Mouse (Mus musculus) T-helper 2 cell (primary cell): ENCODE results near the gene Aff1.

ENCODE experiments used
- in situ Hi-C: fragments of 300-600 bp; cut with MboI, MseI; formaldehyde crosslinking; loops from one replicate; pipeline ENCODE4 v1.15.1; 2025; ENCODE audit warnings: high pct_unique_total_duplicates

The Aff1 gene

GRCm38 (mm10) chr5:103770447-103771222 lies 78.5 kb downstream of the Aff1 start:
- in situ Hi-C loops, result no loop called here

GRCm38 (mm10) chr5:103771380-103771779 lies 79.2 kb downstream of the Aff1 start:
- in situ Hi-C loops, result no loop called here

- in situ Hi-C loops, result no loop called here
Measured at GRCm38 (mm10) chr5:103772252-103772651, 80.1 kb downstream of the Aff1 start.

GRCm38 (mm10) chr5:103773100-103773552 lies 81.0 kb downstream of the Aff1 start:
- in situ Hi-C loops, result no loop called here

- in situ Hi-C loops, result no loop called here
Measured at GRCm38 (mm10) chr5:103774703-103775333, 82.6 kb downstream of the Aff1 start.

GRCm38 (mm10) chr5:103775429-103775828 lies 83.3 kb downstream of the Aff1 start:
- in situ Hi-C loops, result no loop called here

- in situ Hi-C loops, result no loop called here
Measured at GRCm38 (mm10) chr5:103776842-103777241, 84.7 kb downstream of the Aff1 start.

- in situ Hi-C loops, result no loop called here
Measured at GRCm38 (mm10) chr5:103777446-103777845, 85.3 kb downstream of the Aff1 start.

GRCm38 (mm10) chr5:103778314-103779117 lies 86.3 kb downstream of the Aff1 start:
- in situ Hi-C loops, result no loop called here

GRCm38 (mm10) chr5:103779836-103780235 lies 87.7 kb downstream of the Aff1 start:
- in situ Hi-C loops, result no loop called here

GRCm38 (mm10) chr5:103780266-103780665 lies 88.1 kb downstream of the Aff1 start:
- in situ Hi-C loops, result no loop called here

- in situ Hi-C loops, result no loop called here
Measured at GRCm38 (mm10) chr5:103780836-103781235, 88.7 kb downstream of the Aff1 start.

- in situ Hi-C loops, result no loop called here
Measured at GRCm38 (mm10) chr5:103783086-103783668, 91.0 kb downstream of the Aff1 start.

- in situ Hi-C loops, result no loop called here
Measured at GRCm38 (mm10) chr5:103786096-103786495, 93.9 kb downstream of the Aff1 start.

GRCm38 (mm10) chr5:103788476-103788875 lies 96.3 kb downstream of the Aff1 start:
- in situ Hi-C loops, result no loop called here

GRCm38 (mm10) chr5:103788976-103789375 lies 96.8 kb downstream of the Aff1 start:
- in situ Hi-C loops, result no loop called here

GRCm38 (mm10) chr5:103789619-103790116 lies 97.5 kb downstream of the Aff1 start:
- in situ Hi-C loops, result no loop called here

GRCm38 (mm10) chr5:103791741-103792140 lies 99.6 kb downstream of the Aff1 start:
- in situ Hi-C loops, result no loop called here

- in situ Hi-C loops, result no loop called here
Measured at GRCm38 (mm10) chr5:103795121-103795520, 102.9 kb downstream of the Aff1 start.

GRCm38 (mm10) chr5:103796035-103796434 lies 103.9 kb downstream of the Aff1 start:
- in situ Hi-C loops, result no loop called here

- in situ Hi-C loops, result no loop called here
Measured at GRCm38 (mm10) chr5:103797774-103798173, 105.6 kb downstream of the Aff1 start.

- in situ Hi-C loops, result no loop called here
Measured at GRCm38 (mm10) chr5:103799438-103799837, 107.3 kb downstream of the Aff1 start.
